Mouse (Mus musculus) kidney, adult 11 months (tissue): ENCODE data around the gene Atp5d.

Source experiments
- DNase-seq: peaks from one replicate; pipeline ENCODE4 v3.0.0; 2022

Gene Atp5d

DNA sequence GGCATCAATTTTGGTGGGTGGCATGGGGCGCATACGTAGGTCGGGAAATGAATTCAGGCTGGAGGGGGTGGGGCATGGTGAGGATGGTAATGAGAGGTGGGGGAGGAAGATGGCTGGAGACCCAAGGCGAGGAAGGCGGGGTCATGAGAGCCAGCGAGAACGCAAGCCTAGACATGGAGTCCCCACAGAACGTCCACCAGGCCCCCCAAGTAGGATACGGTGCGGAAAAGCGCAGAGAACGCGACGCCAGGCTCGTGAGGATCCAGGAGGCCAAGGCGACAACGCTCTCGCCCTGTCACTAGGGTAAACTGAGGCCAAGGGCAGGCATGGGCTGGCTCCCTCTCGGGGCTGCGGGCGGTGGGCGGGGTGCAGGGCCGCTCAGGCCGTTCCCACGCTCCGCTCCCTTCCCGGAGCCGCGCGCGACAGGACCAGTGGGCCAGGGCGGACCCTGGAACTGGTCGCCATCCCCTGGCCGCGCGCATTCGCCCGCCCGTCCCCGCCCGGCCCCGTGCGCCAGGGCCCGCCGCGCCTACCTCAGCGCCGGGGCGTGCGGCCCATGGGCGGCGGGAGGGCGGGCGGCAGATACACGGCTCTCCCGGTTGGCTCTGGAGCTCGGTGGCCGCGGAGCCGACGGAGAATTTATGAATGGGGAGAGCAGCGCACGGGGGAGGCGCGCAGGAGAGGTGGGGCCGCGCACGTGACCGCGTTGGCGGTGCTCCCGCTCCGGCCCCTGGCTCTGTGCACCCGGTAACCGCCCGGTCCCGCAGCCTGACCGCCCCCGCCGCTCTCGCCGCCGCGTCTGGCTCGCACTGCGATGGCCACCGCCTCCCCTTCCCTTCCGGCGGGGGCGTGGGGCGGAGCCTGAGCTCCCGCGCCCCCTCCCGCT lies at the start of gene Atp5d:
Gene Atp5d (plus strand): TSS at position 80 of the 886 bp plus-strand sequence.
- DNase-seq = peak; percentile 61

- peak; percentile 64 for DNase-seq
Observed at GRCm38 (mm10) chr10:80089146-80089545, 49.3 kb upstream of the Atp5d start.

- DNase-seq = no peak
Observed at GRCm38 (mm10) chr10:80091527-80091926, 46.9 kb upstream of the Atp5d start.

DNA sequence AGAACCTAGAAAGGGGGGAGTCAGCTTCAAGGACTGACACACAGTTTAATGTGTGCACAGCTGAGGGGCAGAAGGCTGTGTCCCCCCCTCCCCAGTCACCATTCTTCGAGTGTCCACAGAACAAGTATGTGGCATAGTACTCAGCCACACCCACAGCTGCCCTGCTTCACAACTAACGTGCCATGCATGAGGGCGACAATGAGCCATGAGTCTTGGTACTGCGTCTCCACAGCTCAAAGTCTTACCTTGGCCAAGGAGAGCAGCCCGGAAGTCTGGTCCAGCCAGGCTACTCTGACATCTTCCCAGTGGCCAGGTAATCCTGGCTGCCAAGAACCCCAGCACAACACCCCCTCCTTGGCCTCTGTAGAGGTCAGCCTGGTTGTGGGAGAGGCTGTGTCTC lies 45.7 kb upstream of the Atp5d start:
- no peak for DNase-seq

DNA sequence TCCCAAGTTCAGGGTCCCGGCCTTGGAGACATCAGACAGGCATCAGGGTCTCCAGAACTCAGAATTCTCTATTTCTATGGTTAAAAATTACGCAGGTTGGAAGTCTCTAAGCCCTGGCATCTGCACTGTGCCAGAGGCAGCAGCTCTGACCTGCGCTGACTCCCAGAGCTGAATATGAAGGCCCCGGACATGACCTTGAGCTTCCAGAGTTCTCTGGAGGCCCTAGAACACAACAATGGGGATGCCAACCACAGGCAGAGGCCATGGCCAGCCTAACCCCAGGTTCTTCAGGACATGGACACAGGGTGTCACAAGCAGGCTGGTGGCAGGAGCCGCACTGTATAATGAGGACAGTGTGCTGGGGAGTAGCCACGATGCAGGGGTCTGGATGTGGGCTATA lies 44.3 kb upstream of the Atp5d start:
- DNase-seq = no peak

GRCm38 (mm10) chr10:80094684-80095083 lies 43.7 kb upstream of the Atp5d start:
- DNase-seq = peak; percentile 75

GRCm38 (mm10) chr10:80095547-80095946 lies 42.9 kb upstream of the Atp5d start:
- DNase-seq = no peak

DNA sequence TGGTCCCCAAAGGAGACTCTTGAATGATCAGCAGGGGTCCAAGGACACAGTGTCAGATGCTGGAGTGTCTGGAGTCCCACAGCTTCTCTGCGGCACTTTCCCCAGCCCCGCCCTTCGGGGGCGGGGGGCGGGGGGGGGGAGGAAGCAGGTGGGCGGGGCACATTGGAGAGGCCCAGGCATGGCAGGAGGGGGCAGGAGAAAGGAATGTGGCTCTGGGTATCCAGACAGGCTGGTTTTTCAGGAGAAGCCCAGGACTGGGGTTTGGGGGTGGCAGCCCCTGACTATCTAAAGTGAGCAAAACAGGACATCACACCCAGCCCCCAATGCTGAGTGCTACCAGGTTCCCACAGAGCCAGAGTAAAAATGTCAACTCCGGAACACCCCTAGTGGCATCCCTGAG lies 41.2 kb upstream of the Atp5d start:
- DNase-seq = no peak

GRCm38 (mm10) chr10:80098630-80099029 lies 39.8 kb upstream of the Atp5d start:
- no peak for DNase-seq

- peak; percentile 49 for DNase-seq
Observed at GRCm38 (mm10) chr10:80100982-80101381, 37.5 kb upstream of the Atp5d start.

GRCm38 (mm10) chr10:80102216-80102915 lies 36.1 kb upstream of the Atp5d start:
- DNase-seq = peak; percentile 85

DNA sequence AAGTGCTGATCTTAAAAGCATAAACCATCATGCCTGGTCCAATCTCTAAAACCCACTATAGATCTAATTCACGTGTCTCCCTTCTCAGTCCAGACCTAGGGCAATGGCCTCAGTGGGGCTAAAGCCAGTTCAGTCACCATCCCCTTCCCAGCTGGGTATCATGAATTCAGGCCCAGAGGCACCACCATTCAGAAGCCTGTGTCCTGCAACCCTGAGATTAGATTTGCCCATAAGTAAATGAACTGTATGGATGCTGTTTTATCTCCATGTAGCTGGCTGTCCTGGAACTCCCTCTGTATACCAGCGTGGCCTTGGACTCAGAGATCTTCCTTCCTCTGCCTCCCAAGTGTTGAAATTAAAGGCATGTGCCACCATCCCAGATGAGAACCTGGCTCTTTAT lies 35.4 kb upstream of the Atp5d start:
- DNase-seq = no peak

GRCm38 (mm10) chr10:80104181-80104580 lies 34.3 kb upstream of the Atp5d start:
- no peak for DNase-seq

GRCm38 (mm10) chr10:80105460-80105859 lies 33.0 kb upstream of the Atp5d start, which contains the start of gene Sbno2:
Sbno2 (minus strand) TSS chr10:80105571.
- no peak for DNase-seq

DNA sequence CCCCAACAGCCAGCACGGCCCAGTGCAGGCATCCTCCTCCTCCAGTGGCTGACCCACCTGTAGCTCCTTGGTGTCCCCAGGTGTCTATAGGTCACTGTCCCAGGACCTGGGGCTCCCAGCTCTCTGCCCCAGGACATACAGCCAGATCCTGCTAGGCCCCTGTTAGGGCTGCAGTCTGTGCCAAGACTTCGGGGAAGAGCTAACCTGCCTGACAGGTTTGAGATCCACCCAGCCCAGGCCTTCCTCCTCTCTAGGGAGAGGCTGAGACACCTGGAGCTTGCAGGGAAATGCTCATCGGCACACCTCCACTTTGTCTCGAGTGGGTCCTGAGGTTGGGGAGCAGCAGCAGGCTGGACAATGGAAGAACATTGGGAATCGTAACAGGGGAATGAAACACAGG lies 32.5 kb upstream of the Atp5d start:
- DNase-seq = no peak

DNA sequence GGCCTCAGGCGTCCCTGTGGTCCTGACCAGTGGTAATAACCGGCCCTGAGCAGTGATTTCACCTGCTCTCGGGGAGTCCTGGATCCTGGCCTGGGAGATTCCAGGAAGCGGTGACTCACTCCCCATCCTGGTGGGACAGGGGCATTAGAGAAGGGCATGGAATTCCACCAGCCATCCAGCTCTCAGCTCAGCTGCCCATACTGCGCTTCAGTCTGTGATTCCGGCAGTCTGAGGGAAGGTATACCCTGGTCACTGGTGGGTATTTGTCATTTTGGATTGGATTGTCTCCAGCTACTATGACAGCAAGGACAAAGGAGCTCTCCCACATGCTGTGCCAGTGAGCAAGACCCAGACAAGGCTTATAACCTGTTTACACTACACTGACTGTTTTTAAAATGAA lies 30.8 kb upstream of the Atp5d start:
- no peak for DNase-seq

GRCm38 (mm10) chr10:80114341-80115284 lies 23.8 kb upstream of the Atp5d start:
- DNase-seq = peak; percentile 92

DNA sequence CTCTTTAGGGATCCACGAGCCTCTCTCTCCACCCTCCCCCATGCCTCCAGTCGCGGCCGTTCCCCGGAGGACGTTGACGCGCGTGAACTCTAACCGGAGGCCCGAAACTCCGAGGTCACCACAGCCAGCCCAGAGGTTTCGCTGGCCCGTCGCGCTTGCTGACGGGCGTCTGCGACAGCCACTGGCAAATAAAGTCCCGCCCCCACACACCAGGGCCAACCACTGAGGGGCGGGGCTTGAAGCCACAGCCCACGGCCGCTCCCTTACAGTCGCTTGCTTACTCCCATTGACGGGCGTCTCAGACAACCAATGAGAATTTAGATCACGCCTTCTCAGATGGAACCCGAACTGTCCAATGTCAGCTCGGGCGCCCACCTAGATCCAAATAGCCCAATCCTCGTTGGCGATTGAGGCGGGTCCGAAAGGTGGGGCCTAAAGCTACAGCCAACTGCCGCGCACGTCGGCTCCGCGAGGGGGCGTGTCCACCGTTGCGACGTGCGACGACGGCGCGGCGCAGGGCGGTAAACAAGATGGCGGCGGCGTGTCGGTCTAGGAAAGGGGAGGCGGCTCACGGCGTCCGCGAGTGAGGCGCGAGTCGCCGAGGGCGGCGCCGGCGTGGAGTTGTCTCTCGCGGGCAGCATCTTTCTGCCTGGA lies 23.0 kb upstream of the Atp5d start, which contains the start of gene Stk11:
Gene Stk11 (plus strand): TSS at position 514 of the 654 bp plus-strand sequence.
- DNase-seq = peak; percentile 100

- DNase-seq = no peak
Observed at GRCm38 (mm10) chr10:80115944-80116335, 22.5 kb upstream of the Atp5d start.

GRCm38 (mm10) chr10:80116563-80116926 lies 21.9 kb upstream of the Atp5d start:
- no peak for DNase-seq

GRCm38 (mm10) chr10:80116927-80117691 lies 21.3 kb upstream of the Atp5d start:
- DNase-seq = no peak

DNA sequence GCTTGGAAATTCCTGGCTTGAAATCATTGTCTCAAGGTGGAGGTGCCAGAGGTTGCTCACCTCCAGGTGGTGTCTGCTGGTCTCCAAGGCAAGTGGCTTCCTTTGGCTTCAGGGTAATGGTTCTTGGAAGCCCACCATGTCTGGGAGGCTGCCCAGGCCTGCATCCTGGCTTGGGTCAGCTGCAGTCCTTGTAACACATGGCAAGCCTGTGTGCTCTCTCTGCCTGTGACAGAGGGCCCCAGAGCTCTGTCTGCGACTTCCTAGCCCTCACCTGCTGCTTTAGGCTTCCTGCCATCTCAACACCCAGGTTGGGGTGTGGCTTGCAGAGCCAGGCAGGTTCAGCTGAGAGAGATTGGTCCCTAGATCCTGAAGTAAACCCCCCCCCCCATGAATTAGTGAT lies 20.7 kb upstream of the Atp5d start:
- DNase-seq = no peak
